Mouse (Mus musculus) lung, adult 2 months (tissue): ENCODE results near the gene Rims1.

Source experiments
- CTCF ChIP-seq: fragments of 200-500 bp; IDR thresholded peaks from 2 replicates; pipeline ENCODE4 v1.5.1; 2011; ENCODE audit warnings: mild to moderate bottlenecking, low read length, control low read depth; ENCODE audit not compliant: insufficient read depth
- POLR2A ChIP-seq: fragments of 200-500 bp; IDR thresholded peaks from 2 replicates; pipeline ENCODE4 v1.6.1; 2011; ENCODE audit warnings: low read depth, mild to moderate bottlenecking, control low read depth, low read length, borderline replicate concordance; ENCODE audit errors: extremely low read depth

DNA sequence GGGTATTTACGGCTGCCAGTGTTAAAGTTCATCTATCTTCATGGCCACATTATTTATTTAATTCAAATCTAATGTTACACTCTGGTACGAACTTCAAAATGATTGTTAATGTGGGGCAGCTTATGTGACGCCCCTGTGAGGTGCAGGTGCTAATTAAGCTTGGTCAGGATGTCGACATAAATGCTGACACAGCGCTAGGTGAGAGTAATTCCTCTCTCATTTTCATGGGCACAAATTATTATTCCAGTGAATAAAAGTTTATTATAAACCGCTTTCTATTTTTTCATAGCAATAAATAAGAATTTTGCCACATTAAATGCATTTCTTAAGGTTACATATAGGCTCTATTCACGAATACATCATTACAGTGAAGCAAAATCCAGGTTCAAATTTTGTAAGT lies 395.6 kb downstream of the Rims1 start:
- TF ChIP-seq POLR2A (no peak), CTCF (no peak)
